Mouse (Mus musculus): ENCODE results near the gene Inka1.

GRCm38 (mm10) chr9:108023216-108023615 is 37.5 kb upstream of the Inka1 start:
- TF ChIP-seq POLR2A (IDR thresholded peaks at IDR 0.05; ENCODE audit: extremely low read depth, insufficient read depth, low read length) (no peak), CTCF (IDR thresholded peaks at IDR 0.05; ENCODE audit: extremely low read depth, insufficient read depth, low read length) (no peak)

All from cortical plate, adult 2 months (tissue).